Mouse (Mus musculus) layer of hippocampus, adult 11-12 months (tissue): Measurements from ENCODE around the gene Olfr1191-ps1.
"Not testable (repeated sequence)": the region's sequence is repeated elsewhere in the genome, so short reads cannot be mapped to it uniquely, and the experiment has no call there.

Source experiments
- DNase-seq: peaks from one replicate; pipeline ENCODE4 v3.0.0; 2022; ENCODE audit warnings: low spot score

Gene Olfr1191-ps1

DNA sequence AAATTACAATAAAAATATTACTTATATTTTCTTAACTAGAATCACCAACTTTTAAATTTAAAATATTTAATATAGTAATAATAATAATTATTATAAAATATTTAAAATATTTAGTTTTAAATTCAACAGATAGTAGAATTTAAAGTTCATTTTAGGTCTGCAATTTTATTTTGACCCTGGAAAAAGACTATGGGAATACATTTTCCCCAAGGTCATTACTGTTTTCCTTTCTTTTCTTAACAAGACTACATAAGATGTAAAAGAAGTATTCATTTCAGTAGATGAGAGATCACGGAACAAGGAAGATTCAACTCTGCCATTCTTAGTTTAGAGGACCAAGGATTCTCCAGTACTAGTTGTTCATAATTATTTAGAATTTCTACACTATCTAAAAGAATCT, at the start of gene Olfr1191-ps1:
Olfr1191-ps1 (plus strand) TSS at position 301 of the 400 bp plus-strand sequence.
- not testable (repeated sequence) for DNase-seq

DNA sequence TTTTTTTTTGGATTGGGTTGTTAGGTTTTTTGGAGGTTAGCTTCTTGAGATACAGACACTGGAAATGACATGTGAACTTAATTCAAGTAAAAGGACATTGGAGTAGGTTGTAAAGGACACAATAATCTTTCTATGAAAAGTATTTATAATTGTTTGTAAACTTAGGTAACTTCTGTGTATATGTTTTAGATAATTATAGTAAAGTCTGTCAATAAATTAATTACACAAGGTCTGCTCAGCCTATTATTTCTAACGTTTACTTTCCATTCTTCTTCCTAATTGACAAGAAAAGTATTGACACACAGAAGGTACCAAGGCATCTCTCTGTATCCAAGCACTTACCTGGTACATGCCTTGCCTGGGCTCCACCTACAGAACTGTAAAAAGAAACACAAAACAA, 7.9 kb downstream of the Olfr1191-ps1 start, which contains the start of gene Olfr1192-ps1:
Olfr1192-ps1 (plus strand) TSS at position 301 of the 400 bp plus-strand sequence.
- no peak for DNase-seq

DNA sequence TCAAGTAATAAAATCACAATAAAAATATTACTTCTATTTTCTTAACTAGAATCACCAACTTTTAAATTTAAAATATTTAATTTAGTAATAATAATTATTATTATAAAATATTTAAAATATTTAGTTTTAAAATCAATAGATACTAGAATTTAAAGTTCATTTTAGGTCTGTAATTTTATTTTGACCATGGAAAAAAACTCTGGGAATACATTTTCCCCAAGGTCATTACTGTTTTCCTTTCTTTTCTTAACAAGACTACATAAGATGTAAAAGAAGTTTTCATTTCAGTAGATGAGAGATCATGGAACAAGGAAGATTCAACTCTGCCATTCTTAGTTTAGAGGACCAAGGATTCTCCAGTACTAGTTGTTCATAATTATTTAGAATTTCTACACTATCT, 35.0 kb downstream of the Olfr1191-ps1 start, which contains the start of gene Olfr1193:
Olfr1193 (plus strand) TSS at position 301 of the 400 bp plus-strand sequence.
- DNase-seq: not testable (repeated sequence)

DNA sequence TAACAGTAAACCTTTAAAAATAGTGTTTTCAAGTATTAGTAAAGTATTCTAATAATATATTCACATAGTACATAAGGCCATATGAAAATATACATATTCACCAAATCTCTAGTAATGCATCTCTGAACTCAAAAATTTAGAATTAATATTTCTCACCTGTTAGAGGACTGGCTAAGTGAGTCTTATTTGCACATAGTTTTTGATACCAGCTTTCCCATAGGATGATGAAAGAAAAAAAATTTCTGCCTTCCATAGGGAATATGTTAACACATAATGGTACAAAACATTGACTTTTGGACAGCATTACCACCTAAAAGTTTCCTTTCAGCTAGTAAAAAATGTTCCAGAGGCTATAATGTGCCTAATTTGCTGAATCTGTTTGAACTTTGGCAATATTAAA, 48.7 kb downstream of the Olfr1191-ps1 start, which contains the start of gene Olfr1195:
Olfr1195 (minus strand) TSS at position 101 of the 400 bp plus-strand sequence.
- no peak for DNase-seq
